Mouse (Mus musculus) intestine, embryonic 16.5 days (tissue): ENCODE data around the gene Spdye4b. TPM values are rescaled to one million over a fixed set of nuclear protein-coding genes. Genes with fewer than 3 reads are reported as not detected.

Source experiments
- ATAC-seq: fragments of 200-750 bp; cut with Nextera tagmentation; 2 replicates; pipeline ENCODE4 v1.8.0; 2017; ENCODE audit warnings: moderate TSS enrichment, moderate library complexity
- H3K27ac ChIP-seq: fragments of 300-500 bp; sonication (generic); 2 replicates; pipeline ENCODE4 v1.5.1; 2014; ENCODE audit warnings: mild to moderate bottlenecking, low read length
- H3K27me3 ChIP-seq: fragments of 300-500 bp; sonication (generic); replicated peaks from 2 replicates; pipeline ENCODE4 v1.6.1; 2014; ENCODE audit warnings: low read length, control low read depth, mixed read lengths; ENCODE audit not compliant: control insufficient read depth, insufficient read depth
- H3K36me3 ChIP-seq: fragments of 300-500 bp; sonication (generic); 2 replicates; pipeline ENCODE4 v1.6.1; 2014; ENCODE audit warnings: low read length, control low read depth; ENCODE audit not compliant: control insufficient read depth, insufficient read depth
- H3K4me1 ChIP-seq: fragments of 300-500 bp; sonication (generic); 2 replicates; pipeline ENCODE4 v1.6.1; 2014; ENCODE audit warnings: low read length, control low read depth, mixed read lengths; ENCODE audit not compliant: control insufficient read depth, insufficient read depth
- H3K4me2 ChIP-seq: fragments of 300-500 bp; sonication (generic); 2 replicates; pipeline ENCODE4 v1.6.1; 2014; ENCODE audit warnings: low read depth, low read length, control low read depth
- H3K4me3 ChIP-seq: fragments of 300-500 bp; sonication (generic); 2 replicates; pipeline ENCODE4 v1.5.1; 2014; ENCODE audit warnings: mild to moderate bottlenecking, low read length
- H3K9ac ChIP-seq: fragments of 300-500 bp; sonication (generic); 2 replicates; pipeline ENCODE4 v1.6.1; 2014; ENCODE audit warnings: low read depth, low read length
- H3K9me3 ChIP-seq: fragments of 300-500 bp; sonication (generic); 2 replicates; pipeline ENCODE4 v1.6.1; 2016; ENCODE audit warnings: low read length, control low read depth; ENCODE audit not compliant: control insufficient read depth
- WGBS: fragments of 180-500 bp; shearing (Covaris S2); extraction: QIAGEN DNeasy Blood & Tissue Kit; methylation state at CpG from one replicate; pipeline ENCODE4 v1.1.7; 2014; 5-methylcytosine and 5-hydroxymethylcytosine counted together
- microRNA-seq: library from miRNA; unstranded; fragments of <30 nt; microRNA quantifications from one replicate; pipeline ENCODE4, GENCODE M21; 2016
- polyA plus RNA-seq: library from polyadenylated mRNA; unstranded; fragments of >200 nt; fragmentation: Nextera tagmentation; extraction: Ambion mirVana; gene quantifications from 2 replicates; pipeline ENCODE4 v1.2.1, GENCODE M21; 2015

Spdye4b gene
- polyA plus RNA-seq, 1 experiment from 2014 or later: not detected

- ATAC-seq: no peak
- Histone ChIP-seq H3K27ac (no peak overlapping the region), H3K4me2 (no peak overlapping the region), H3K9ac (no peak overlapping the region), H3K4me3 (no peak overlapping the region), H3K9me3 (peaks cover 4% of the 10 kb centered on the region), H3K27me3 (peaks cover 50% of the 10 kb centered on the region), H3K36me3 (peaks cover 14% of the 10 kb centered on the region), H3K4me1 (peaks cover 14% of the 10 kb centered on the region)
- WGBS: 68% methylated on average over 6 of the region's 6 CpGs
Measured at GRCm38 (mm10) chr5:143252039-143252438, 71.2 kb downstream of the Spdye4b start.

GRCm38 (mm10) chr5:143252791-143253185, 72.0 kb downstream of the Spdye4b start:
- H3K4me2 ChIP-seq: no peak overlapping the region
- H3K27ac ChIP-seq: no peak overlapping the region
- peaks cover 50% of the 10 kb centered on the region for H3K27me3 ChIP-seq
- WGBS: 51% methylated on average over 18 of the region's 18 CpGs
- no peak for ATAC-seq
- H3K9ac ChIP-seq: no peak overlapping the region
- H3K9me3 ChIP-seq: peaks cover 4% of the 10 kb centered on the region
- H3K4me1 ChIP-seq: peaks cover 14% of the 10 kb centered on the region
- H3K4me3 ChIP-seq: no peak overlapping the region
- H3K36me3 ChIP-seq: peaks cover 11% of the 10 kb centered on the region

DNA sequence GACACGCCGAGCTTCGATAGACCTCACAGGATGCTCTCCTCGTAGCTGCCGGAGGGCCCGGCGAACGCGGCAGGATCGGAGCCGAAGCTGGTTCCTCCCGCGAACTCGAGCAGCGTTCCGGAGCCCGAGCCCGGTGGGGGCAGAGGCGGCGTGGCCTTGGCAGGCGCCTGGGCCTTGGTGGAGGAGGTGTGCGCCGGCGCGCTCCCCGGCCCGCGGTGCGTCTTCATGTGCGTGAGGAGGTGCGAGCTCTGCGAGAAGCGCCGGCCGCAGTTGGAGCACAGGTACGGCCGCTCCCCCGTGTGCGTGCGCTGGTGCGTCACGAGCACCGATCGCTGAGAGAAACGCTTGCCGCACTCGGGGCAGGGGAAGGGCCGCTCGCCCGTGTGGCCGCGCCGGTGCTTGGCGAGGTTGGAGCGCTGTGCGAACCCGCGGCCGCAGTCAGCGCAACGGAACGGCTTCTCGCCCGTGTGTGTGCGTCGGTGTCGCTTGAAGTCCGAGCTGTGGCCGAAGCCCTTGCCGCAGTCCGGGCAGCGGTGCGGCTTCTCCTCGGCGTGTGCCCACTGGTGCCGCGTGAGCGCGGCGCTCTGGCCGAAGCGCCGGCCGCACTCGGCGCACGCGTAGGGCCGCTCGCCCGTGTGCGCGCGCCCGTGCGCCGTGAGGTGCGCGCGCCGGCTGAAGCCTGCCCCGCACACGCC, 72.5 kb downstream of the Spdye4b start:
- Histone ChIP-seq H3K4me1 (peaks cover 14% of the 10 kb centered on the region), H3K4me3 (peak overlapping the region; percentile 40), H3K27me3 (peaks cover 50% of the 10 kb centered on the region), H3K27ac (no peak overlapping the region), H3K36me3 (peaks cover 11% of the 10 kb centered on the region), H3K9ac (peak overlapping the region; percentile 19; the same call in 1 of the 2 replicates), H3K4me2 (peak overlapping the region; percentile 65), H3K9me3 (peaks cover 4% of the 10 kb centered on the region)
- 4% methylated on average over 90 of the region's 103 CpGs for WGBS
- peak; percentile 35; the same call in 1 of the 2 replicates for ATAC-seq

DNA sequence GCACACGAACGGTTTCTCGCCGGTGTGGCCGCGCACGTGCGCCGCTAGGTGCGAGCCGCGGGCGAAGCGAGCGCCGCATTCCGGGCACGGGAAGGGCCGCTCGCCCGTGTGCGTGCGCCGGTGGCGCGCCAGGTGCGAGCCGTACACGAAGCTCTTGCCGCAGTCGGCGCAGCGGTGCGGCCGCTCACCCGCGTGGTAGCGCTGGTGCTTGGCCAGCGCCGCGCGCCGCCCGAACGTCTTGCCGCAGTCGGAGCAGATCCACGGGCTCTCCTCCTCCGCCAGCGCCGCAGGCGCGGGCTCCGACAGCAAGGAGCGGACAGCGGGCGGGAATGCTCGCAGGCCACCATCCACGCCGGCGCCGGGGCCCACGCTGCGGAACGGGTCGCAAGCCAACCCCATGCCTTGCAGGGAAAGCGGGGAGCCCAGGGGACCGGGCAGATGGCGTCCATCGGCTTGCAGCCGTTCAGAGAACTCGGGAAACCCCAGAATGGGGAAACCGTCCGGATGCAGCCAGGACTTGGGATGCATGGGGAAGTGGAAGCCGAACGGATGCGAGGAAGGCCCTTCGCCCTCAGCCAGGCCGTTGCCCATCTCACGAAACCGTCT, 73.2 kb downstream of the Spdye4b start:
- H3K27me3 ChIP-seq: peaks cover 50% of the 10 kb centered on the region
- H3K4me1 ChIP-seq: peaks cover 14% of the 10 kb centered on the region
- peaks cover 11% of the 10 kb centered on the region for H3K36me3 ChIP-seq
- WGBS: 11% methylated on average over 81 of the region's 81 CpGs
- H3K27ac ChIP-seq: no peak overlapping the region
- peak overlapping the region; percentile 65 for H3K4me2 ChIP-seq
- H3K9me3 ChIP-seq: peaks cover 4% of the 10 kb centered on the region
- peak; percentile 19; the same call in 1 of the 2 replicates for ATAC-seq
- no peak overlapping the region for H3K9ac ChIP-seq
- H3K4me3 ChIP-seq: peak overlapping the region; percentile 40

Small RNAs within 50 kb of the gene (microRNA-seq; reads per million reads assigned to microRNA genes)
- not detected for gene Gm44405

Other genes starting within 250 kb of the Spdye4b start
- 120 and 129 TPM in 2 replicates for gene Fscn1, start 220.7 kb upstream of the Spdye4b start, polyA plus RNA-seq
- gene Rnf216, start 68.0 kb upstream of the Spdye4b start, polyA plus RNA-seq: 26.5 and 28.4 TPM in 2 replicates
- gene Olfr718-ps1, start 33.4 kb upstream of the Spdye4b start, polyA plus RNA-seq: not detected in 2 replicates
- gene Rbak, start 242 bp upstream of the Spdye4b start, polyA plus RNA-seq: 5.0 and 5.6 TPM in 2 replicates
- gene Spdye4a, start 45.9 kb downstream of the Spdye4b start, polyA plus RNA-seq: not detected in 2 replicates
- 7.4 and 8.0 TPM in 2 replicates for gene Zfp12, start 54.1 kb downstream of the Spdye4b start, polyA plus RNA-seq
- gene Zfp316, start 89.0 kb downstream of the Spdye4b start, polyA plus RNA-seq: 0.43 and 0.56 TPM in 2 replicates
- gene Zfp853, start 112.6 kb downstream of the Spdye4b start, polyA plus RNA-seq: not detected in 2 replicates
- 28.9 and 30.0 TPM in 2 replicates for gene E130309D02Rik, start 134.3 kb downstream of the Spdye4b start, polyA plus RNA-seq
- 61.6 and 66.0 TPM in 2 replicates for gene Zdhhc4, start 148.2 kb downstream of the Spdye4b start, polyA plus RNA-seq
- gene Grid2ip, start 176.3 kb downstream of the Spdye4b start, polyA plus RNA-seq: 0.09 and 0.28 TPM in 2 replicates
- gene Kdelr2, start 222.8 kb downstream of the Spdye4b start, polyA plus RNA-seq: 345 and 360 TPM in 2 replicates